Mouse (Mus musculus): ENCODE data around the gene Tnfrsf14.

Tnfrsf14 gene

GRCm38 (mm10) chr4:154877864-154878548 is 50.4 kb downstream of the Tnfrsf14 start:
- DNase-seq (ENCODE audit: low spot score), result peak; percentile 83

GRCm38 (mm10) chr4:154873186-154873585 is 55.2 kb downstream of the Tnfrsf14 start:
- no peak for DNase-seq (ENCODE audit: low spot score)
